Mouse (Mus musculus): ENCODE measurements around the gene Nkain1. TPM values are rescaled to one million over a fixed set of nuclear protein-coding genes. Genes with fewer than 3 reads are reported as not detected.

Gene Nkain1
- polyA plus RNA-seq, 1 experiment from 2014 or later, result 4.7 TPM

DNA sequence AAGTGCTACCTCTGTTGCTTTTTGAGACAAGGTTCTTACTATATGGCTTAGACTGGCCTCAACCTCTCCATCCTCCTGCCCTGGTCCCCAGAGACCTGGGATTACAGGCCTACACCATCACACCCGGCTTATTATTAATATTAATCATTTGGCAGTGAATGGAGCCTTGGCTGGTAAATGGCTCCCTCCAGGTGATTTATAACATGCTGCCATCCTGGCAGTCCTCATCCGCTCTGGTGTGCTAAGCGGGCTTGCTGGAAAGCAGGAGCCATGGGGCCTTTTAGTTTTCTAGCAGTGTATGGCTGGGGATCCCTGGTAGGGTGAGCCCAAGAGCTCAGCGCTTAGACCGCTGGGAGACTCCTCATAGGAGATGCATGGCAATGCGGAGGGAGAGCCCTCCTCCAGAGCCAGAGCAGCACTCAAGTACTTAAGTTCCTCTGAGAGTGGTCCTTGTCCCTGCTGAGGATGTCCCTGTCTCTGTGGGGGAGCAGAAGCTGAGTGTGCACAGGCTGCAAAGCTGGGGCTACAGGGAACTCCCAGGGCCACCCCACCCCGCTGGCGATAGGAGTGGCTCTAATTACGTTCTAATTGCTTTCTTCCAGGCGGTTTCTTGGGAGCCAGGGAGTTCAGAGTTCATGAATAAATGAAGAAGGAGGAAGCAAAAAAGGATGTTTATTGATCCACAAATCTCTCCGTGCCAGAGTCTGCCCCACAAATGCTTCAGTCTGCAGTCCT lies 13.2 kb downstream of the Nkain1 start:
- H3K27ac ChIP-seq, result no peak overlapping the region
- H3K4me3 ChIP-seq (ENCODE audit: inconsistent target), result no peak overlapping the region
- H3K36me3 ChIP-seq (ENCODE audit: inconsistent target), result no peaks in the 10 kb centered on the region
- WGBS (ENCODE audit: missing documents), result 85% methylated on average over 11 of the region's 11 CpGs
- H3K79me2 ChIP-seq (ENCODE audit: inconsistent target), result no peaks in the 10 kb centered on the region

DNA sequence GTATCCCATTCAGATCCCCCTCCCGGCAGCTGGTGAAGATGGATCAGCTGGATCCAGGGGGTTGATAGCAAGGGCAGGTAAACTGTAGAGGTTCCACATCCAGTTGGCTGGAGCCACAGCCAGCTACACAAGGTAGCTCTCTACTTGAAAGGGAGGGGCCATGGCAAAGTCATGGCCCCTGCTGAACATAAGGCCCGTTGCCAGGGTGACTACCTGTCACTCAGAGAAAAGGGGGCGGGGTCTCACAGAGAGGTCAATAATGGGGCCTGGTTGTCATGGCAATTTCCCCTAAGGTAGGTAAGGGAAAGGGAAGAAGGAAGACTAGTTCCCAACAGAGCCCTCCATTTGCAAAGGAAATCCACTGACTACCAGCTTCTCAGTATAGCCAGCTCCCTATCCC lies 14.8 kb downstream of the Nkain1 start:
- 88% methylated on average over 3 of the region's 3 CpGs for WGBS (ENCODE audit: missing documents)
- Histone ChIP-seq H3K27ac (no peak overlapping the region), H3K4me3 (ENCODE audit: inconsistent target) (no peak overlapping the region), H3K36me3 (ENCODE audit: inconsistent target) (no peaks in the 10 kb centered on the region), H3K79me2 (ENCODE audit: inconsistent target) (no peaks in the 10 kb centered on the region)

DNA sequence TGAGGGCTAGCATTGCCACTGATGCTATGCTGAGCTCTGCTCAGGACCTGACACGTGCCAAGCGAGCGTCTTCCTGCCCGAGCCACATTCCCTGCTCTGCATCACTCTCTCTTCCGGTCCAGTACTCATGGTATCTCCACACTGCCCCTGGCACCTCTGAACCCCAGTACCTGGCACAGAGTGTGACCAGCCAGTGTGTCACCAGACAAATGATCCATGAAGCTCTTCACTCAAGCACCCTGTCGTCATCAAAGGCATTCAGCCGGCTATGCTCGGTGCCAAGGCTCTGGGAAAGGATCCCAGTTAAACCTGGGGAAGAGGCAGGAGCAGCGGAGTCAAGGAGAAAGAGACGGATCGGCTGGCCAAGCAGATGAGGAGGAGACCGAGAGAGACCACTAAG lies 16.1 kb downstream of the Nkain1 start:
- no peaks in the 10 kb centered on the region for H3K79me2 ChIP-seq (ENCODE audit: inconsistent target)
- H3K4me3 ChIP-seq (ENCODE audit: inconsistent target), result no peak overlapping the region
- WGBS (ENCODE audit: missing documents), result 92% methylated on average over 12 of the region's 12 CpGs
- H3K27ac ChIP-seq, result no peak overlapping the region
- H3K36me3 ChIP-seq (ENCODE audit: inconsistent target), result no peaks in the 10 kb centered on the region

DNA sequence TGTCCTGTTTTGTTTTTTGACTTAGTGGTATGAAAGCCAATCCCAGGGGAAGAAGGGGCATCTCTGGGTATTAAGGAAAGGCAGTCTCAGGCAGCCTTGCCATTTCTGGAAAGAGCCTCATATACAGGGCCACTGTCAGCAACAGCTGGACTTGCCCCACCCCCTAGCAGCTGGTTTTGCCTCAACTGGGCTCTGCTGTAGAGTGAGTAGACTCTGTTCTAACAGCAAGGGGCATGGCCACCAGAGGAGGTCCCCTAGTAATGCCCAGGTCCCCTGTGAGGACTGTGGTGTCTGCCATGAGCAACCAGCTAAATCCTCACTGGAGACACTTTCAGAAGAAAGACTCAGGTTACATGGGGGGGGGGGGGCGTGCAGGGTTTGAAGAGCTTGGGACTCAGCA lies 17.0 kb downstream of the Nkain1 start:
- Histone ChIP-seq H3K27ac (no peak overlapping the region), H3K79me2 (ENCODE audit: inconsistent target) (no peaks in the 10 kb centered on the region), H3K36me3 (ENCODE audit: inconsistent target) (no peaks in the 10 kb centered on the region), H3K4me3 (ENCODE audit: inconsistent target) (no peak overlapping the region)
- WGBS (ENCODE audit: missing documents), result 80% methylated on average over 1 of the region's 1 CpGs

DNA sequence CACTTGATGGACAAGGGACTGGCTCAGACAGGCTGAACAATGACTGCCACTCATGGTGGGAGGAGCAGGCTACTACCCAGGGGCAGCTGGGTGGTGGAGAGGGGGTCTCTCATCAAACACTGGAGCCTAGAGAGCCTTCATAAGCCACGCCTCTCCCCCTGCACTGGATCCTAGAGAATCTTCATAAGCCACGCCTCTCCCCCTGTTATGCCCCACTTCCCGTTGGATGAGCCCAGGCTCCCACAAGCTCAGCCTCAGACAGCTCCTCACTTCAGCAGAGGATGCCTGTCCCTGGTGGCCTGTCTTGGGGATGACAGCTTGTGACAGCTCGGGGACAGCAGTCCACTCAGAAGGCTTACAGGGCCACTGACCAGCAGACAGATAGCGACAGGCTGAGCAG lies 17.7 kb downstream of the Nkain1 start:
- Histone ChIP-seq H3K27ac (no peak overlapping the region), H3K79me2 (ENCODE audit: inconsistent target) (no peaks in the 10 kb centered on the region), H3K4me3 (ENCODE audit: inconsistent target) (no peak overlapping the region), H3K36me3 (ENCODE audit: inconsistent target) (no peaks in the 10 kb centered on the region)
- WGBS (ENCODE audit: missing documents), result 77% methylated on average over 5 of the region's 5 CpGs

DNA sequence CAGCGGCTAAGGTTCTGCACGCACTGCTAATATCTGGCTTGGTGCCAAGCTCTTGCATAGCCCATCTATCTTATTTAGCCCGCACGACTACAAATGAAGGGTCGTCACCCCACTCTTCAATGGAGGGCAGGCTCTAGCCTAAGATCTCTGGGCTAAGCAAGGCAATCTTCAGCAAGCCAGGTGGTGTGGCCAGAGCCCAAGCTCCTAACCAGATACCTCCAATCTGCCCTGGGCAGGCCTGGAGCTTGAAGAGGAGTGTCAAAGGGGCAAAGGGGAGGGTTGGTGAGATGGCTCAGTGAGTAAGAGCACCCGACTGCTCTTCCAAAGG lies 20.9 kb downstream of the Nkain1 start:
- Histone ChIP-seq H3K36me3 (ENCODE audit: inconsistent target) (no peaks in the 10 kb centered on the region), H3K4me3 (ENCODE audit: inconsistent target) (no peak overlapping the region), H3K27ac (no peak overlapping the region), H3K79me2 (ENCODE audit: inconsistent target) (no peaks in the 10 kb centered on the region)
- WGBS (ENCODE audit: missing documents), result 76% methylated on average over 5 of the region's 6 CpGs

DNA sequence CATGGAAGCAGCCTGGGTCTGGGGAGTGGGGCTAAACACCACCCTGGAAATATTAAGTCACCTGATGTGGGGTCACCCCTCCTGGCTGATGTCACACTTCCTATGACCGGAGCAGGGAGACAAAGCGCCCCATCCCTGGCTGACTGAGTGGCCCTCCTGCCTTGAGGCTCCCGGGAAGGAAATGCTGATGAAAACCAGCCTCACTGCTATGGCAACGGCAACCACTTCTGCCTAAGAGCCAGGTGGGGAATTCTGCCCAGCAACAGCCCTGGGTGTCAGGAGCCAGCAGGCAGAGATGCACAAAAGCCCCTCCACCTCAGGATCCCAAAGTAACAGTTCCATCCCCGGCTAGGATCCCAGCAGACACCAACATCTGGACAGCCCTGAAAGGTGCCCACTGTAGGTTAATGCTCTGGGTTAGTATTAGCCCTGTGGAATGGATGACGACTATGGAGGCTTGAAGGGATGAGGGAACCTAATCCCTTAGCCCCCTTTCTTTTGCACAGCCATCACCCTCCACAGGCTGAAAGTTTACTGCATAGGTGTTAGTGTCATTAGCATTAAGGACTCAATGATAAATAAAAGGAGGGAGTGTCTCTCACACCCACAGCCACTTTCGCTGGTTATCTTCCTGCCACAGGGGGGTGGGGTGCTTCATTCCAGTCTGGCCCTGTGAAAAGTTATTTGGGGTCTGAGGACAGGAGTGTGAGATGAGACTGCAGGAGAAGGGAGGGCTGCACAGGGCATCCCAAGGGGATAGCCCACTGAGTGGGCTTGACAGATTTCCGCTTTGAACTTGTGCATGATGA lies 21.5 kb downstream of the Nkain1 start:
- Histone ChIP-seq H3K27ac (no peak overlapping the region), H3K79me2 (ENCODE audit: inconsistent target) (no peaks in the 10 kb centered on the region), H3K36me3 (ENCODE audit: inconsistent target) (no peaks in the 10 kb centered on the region), H3K4me3 (ENCODE audit: inconsistent target) (no peak overlapping the region)
- WGBS (ENCODE audit: missing documents), result 33% methylated on average over 8 of the region's 8 CpGs

DNA sequence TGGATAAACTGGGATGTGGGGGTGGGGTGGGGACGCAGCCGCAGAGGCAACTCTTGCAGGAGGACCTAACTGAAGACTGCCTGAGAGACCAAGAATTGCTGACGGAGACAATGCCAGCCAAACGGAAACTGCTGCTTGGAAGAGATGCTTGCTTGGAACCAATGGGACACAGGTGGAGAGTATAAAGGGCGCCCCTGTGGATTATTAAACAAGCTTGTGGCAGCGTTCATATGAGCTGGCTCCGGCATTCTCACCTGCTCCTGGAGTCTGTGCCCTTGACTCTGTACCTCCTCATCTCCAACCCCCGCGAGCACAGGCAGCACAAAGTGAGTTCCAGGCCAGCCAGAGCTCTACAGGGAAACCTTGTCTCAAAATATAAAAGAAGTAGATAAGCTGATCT lies 23.5 kb downstream of the Nkain1 start:
- H3K4me3 ChIP-seq (ENCODE audit: inconsistent target), result no peak overlapping the region
- no peak overlapping the region for H3K27ac ChIP-seq
- no peaks in the 10 kb centered on the region for H3K36me3 ChIP-seq (ENCODE audit: inconsistent target)
- 94% methylated on average over 9 of the region's 9 CpGs for WGBS (ENCODE audit: missing documents)
- no peaks in the 10 kb centered on the region for H3K79me2 ChIP-seq (ENCODE audit: inconsistent target)

DNA sequence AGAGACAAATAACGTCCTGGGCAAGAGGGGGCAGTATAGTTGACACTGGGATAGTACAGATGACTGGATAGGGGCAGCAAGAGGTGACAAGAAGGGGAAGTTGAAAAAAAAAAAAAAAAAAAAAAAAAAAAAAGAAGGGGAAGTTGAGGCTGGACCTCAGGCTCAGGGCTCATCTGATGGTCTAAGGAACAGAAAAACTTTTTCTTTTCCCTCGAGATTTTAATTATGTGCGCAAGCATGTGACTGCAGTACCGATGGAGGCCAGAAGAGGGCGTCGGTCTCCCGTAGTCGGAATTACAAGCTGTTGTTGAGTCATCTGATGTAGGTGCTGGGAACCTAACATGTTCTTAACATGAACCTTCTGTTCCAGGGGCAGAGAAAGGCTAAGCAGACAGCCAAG lies 24.8 kb downstream of the Nkain1 start:
- WGBS (ENCODE audit: missing documents), result 75% methylated on average over 8 of the region's 8 CpGs
- H3K4me3 ChIP-seq (ENCODE audit: inconsistent target), result no peak overlapping the region
- no peaks in the 10 kb centered on the region for H3K79me2 ChIP-seq (ENCODE audit: inconsistent target)
- no peak overlapping the region for H3K27ac ChIP-seq
- no peaks in the 10 kb centered on the region for H3K36me3 ChIP-seq (ENCODE audit: inconsistent target)

DNA sequence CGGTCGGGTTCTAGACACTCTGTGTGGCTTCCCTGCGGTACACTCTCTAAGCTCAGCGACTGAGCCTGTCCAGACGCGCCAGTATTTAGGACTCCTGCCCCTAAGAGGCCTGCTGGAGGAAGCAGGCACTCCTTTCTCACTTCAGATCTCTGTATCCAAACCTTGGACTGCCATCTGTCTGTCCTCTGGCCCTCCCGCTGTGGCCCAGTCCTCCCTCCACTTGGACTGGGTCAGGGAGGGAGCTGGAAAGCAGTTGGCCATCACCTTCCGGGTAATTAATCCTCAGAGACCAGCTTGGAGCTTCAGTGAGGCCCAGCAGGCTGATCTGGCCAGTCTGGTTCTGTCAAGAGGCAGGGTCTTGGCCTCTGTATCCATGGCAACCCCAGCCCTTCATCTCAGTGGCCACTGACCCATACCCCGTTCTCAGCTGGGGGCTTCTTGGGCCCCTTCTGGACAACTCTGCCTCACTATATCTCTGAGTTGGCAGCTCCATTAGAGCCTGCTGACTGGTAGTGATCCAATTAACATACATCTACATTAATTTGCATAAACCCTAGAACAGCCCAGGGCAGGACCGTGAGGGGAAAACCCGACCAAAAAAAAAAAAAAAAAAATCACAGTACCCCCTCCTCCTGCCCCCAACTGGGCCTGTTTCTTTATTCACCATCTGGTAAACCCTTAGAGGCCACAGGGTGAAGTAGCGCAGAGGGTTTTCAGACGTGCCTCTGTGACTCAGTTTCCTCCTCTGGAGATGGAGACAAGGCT lies 27.0 kb downstream of the Nkain1 start:
- no peak overlapping the region for H3K27ac ChIP-seq
- no peak overlapping the region for H3K4me3 ChIP-seq (ENCODE audit: inconsistent target)
- no peaks in the 10 kb centered on the region for H3K36me3 ChIP-seq (ENCODE audit: inconsistent target)
- H3K79me2 ChIP-seq (ENCODE audit: inconsistent target), result no peaks in the 10 kb centered on the region
- WGBS (ENCODE audit: missing documents), result 59% methylated on average over 13 of the region's 13 CpGs

DNA sequence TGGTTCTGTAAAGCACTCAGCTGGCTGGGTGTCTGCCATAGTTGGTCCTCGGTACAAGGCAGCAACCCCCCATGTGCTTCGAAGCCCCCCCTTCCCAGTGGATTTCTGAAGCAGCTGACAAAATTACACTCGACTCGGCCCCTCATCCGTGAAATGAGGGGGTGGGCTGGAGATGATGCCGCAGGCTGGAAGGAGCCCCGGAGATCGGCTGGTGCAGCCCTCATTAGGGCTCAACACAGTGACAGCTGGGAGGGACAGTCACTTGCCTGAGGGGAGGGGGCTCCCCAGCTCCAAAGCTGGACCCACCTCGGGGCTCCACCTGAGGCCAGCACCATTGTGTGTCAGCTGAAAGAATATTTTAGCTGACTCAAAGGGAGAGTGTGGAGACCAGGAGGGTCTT lies 29.6 kb downstream of the Nkain1 start:
- WGBS (ENCODE audit: missing documents), result 74% methylated on average over 9 of the region's 9 CpGs

DNA sequence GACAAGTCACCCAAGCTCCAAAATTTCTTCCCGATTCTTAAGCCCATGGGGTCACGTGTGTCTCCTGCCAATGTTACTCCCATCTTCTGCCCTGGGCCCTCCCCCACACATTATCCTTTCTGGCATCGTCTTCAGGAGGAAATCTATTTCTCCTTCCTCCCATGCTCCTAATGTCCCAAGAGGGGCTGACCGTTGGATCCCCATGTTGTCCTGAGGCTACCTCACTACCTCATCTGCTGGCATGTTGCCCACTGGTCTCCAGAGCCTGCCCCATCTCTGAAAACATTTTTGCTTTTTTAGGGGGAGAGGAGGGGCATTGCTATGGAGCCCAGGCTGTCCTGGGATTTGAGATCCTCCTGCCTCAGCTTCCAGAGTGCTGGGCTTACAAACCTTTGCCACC lies 30.9 kb downstream of the Nkain1 start:
- WGBS (ENCODE audit: missing documents), result 82% methylated on average over 4 of the region's 4 CpGs
- H3K4me3 ChIP-seq (ENCODE audit: inconsistent target), result no peak overlapping the region
- no peaks in the 10 kb centered on the region for H3K36me3 ChIP-seq (ENCODE audit: inconsistent target)
- H3K79me2 ChIP-seq (ENCODE audit: inconsistent target), result no peaks in the 10 kb centered on the region
- no peak overlapping the region for H3K27ac ChIP-seq

More for the DNA sequence above, 29.6 kb downstream of the Nkain1 start:
- Histone ChIP-seq H3K36me3 (ENCODE audit: inconsistent target) (no peaks in the 10 kb centered on the region), H3K27ac (no peak overlapping the region), H3K4me3 (ENCODE audit: inconsistent target) (no peak overlapping the region), H3K79me2 (ENCODE audit: inconsistent target) (no peaks in the 10 kb centered on the region)

DNA sequence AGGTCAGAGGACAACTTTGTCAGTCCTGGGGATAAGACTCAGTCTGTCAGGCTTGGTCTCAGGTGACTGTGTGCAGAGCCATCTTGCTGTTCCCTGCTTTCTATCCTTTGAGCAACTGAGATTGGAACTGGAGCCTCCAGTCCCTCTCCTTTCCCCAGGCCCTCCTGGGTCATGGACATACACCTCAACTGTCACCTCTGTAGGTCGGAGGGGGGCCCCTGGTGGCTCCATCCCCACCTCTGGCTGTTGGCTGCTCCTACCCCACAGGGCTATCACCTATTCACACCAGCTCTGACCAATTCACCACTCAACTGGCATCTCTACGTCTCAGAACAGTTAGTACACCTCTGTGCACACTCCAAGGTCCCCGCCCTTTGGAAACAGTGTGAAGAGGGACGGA lies 33.1 kb downstream of the Nkain1 start:
- Histone ChIP-seq H3K79me2 (ENCODE audit: inconsistent target) (no peaks in the 10 kb centered on the region), H3K36me3 (ENCODE audit: inconsistent target) (no peaks in the 10 kb centered on the region), H3K27ac (no peak overlapping the region), H3K4me3 (ENCODE audit: inconsistent target) (no peak overlapping the region)
- WGBS (ENCODE audit: missing documents), result 89% methylated on average over 4 of the region's 4 CpGs

DNA sequence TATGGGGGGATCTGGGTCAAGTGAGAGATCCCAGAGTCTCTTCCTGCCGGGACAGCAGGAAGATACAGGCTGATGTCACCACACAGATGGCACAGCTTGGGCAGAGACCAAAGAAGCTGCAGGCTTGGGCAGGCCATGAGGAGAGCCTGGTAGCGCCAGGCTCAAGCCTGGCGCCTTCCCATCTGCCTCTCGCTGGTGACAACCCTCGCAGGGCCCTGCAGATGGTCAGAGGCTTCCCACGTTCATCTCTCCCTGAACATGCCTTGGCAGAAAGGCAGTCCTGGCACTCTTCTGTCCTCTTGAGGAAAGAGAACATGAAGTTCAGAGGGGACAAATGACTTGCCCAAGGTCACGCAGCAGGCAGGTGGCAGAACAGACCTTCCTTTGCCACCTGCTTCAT lies 34.3 kb downstream of the Nkain1 start:
- H3K27ac ChIP-seq, result no peak overlapping the region
- no peaks in the 10 kb centered on the region for H3K79me2 ChIP-seq (ENCODE audit: inconsistent target)
- H3K36me3 ChIP-seq (ENCODE audit: inconsistent target), result no peaks in the 10 kb centered on the region
- 88% methylated on average over 7 of the region's 7 CpGs for WGBS (ENCODE audit: missing documents)
- no peak overlapping the region for H3K4me3 ChIP-seq (ENCODE audit: inconsistent target)

DNA sequence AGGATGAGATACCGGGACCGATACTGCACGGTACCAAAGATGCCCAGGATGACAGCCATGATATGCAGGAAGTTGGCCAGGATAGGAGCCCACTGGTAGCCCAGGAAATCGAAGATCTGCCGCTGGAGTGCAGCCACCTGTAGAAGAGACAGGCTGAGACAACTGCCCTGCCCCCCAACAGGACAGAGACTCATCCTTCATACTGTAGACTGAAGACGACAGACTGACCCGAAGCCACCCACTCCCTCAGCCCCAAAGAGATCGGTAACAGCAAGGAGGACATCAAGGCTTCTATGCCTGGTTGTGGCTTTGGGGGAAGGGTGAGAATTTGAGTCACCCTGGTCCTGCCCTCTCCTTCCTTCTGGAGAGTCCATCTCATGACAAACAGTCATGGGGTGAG lies 34.9 kb downstream of the Nkain1 start:
- H3K4me3 ChIP-seq (ENCODE audit: inconsistent target), result no peak overlapping the region
- no peaks in the 10 kb centered on the region for H3K79me2 ChIP-seq (ENCODE audit: inconsistent target)
- WGBS (ENCODE audit: missing documents), result 81% methylated on average over 8 of the region's 8 CpGs
- no peak overlapping the region for H3K27ac ChIP-seq
- H3K36me3 ChIP-seq (ENCODE audit: inconsistent target), result no peaks in the 10 kb centered on the region

Data from macrophage (primary cell).